Mouse (Mus musculus) limb, embryonic 10.5 days (tissue): ENCODE measurements around the gene Pex19. TPM values are rescaled to one million over a fixed set of nuclear protein-coding genes. Genes with fewer than 3 reads are reported as not detected.

Experiments
- DNase-seq: peaks from one replicate; pipeline ENCODE4 v3.0.0-alpha.2; 2017; ENCODE audit warnings: low spot score
- H3K27ac ChIP-seq: fragments of 300-500 bp; sonication (generic); 2 replicates; pipeline ENCODE4 v1.5.1; 2016; ENCODE audit warnings: mild to moderate bottlenecking
- H3K27me3 ChIP-seq: fragments of 300-500 bp; sonication (generic); 2 replicates; pipeline ENCODE4 v1.6.1; 2016; ENCODE audit warnings: low read depth, mild to moderate bottlenecking; ENCODE audit not compliant: poor library complexity, severe bottlenecking
- H3K36me3 ChIP-seq: fragments of 300-500 bp; sonication (generic); 2 replicates; pipeline ENCODE4 v1.6.1; 2016; ENCODE audit warnings: mild to moderate bottlenecking, moderate library complexity
- H3K4me1 ChIP-seq: fragments of 300-500 bp; sonication (generic); 2 replicates; pipeline ENCODE4 v1.6.1; 2016
- H3K4me3 ChIP-seq: fragments of 300-500 bp; sonication (generic); 2 replicates; pipeline ENCODE4 v1.5.1; 2016; ENCODE audit warnings: mild to moderate bottlenecking, moderate library complexity
- H3K9me3 ChIP-seq: fragments of 300-500 bp; sonication (generic); replicated peaks from 2 replicates; pipeline ENCODE4 v1.6.1; 2016; ENCODE audit warnings: mild to moderate bottlenecking
- WGBS: fragments of 180-500 bp; shearing (Covaris S2); methylation state at CpG from one replicate; pipeline ENCODE4 v1.1.7; 2016; 5-methylcytosine and 5-hydroxymethylcytosine counted together
- polyA plus RNA-seq: library from polyadenylated mRNA; unstranded; fragments of >200 nt; fragmentation: Nextera tagmentation; extraction: Ambion mirVana; gene quantifications from 2 replicates; pipeline ENCODE4 v1.2.1, GENCODE M21; 2016

The Pex19 gene
- polyA plus RNA-seq, 1 experiment from 2014 or later, result 206 TPM

- Histone ChIP-seq H3K4me3 (no peak overlapping the region), H3K4me1 (no peaks in the 10 kb centered on the region), H3K9me3 (no peaks in the 10 kb centered on the region), H3K27ac (no peak overlapping the region), H3K36me3 (peaks cover 97% of the 10 kb centered on the region), H3K27me3 (no peaks in the 10 kb centered on the region)
- DNase-seq, result no peak
- WGBS, result 96% methylated on average over 21 of the region's 21 CpGs
These were observed 45.8 kb downstream of the Pex19 start for GRCm38 (mm10) chr1:172172381-172172780.

GRCm38 (mm10) chr1:172173181-172173580 lies 46.6 kb downstream of the Pex19 start:
- Histone ChIP-seq H3K36me3 (peaks cover 97% of the 10 kb centered on the region), H3K27me3 (no peaks in the 10 kb centered on the region), H3K27ac (no peak overlapping the region), H3K9me3 (no peaks in the 10 kb centered on the region), H3K4me3 (no peak overlapping the region), H3K4me1 (no peaks in the 10 kb centered on the region)
- no peak for DNase-seq
- 90% methylated on average over 5 of the region's 5 CpGs for WGBS

- H3K36me3 ChIP-seq, result peaks cover 98% of the 10 kb centered on the region
- H3K27me3 ChIP-seq, result no peaks in the 10 kb centered on the region
- H3K4me1 ChIP-seq, result no peaks in the 10 kb centered on the region
- WGBS, result 92% methylated on average over 7 of the region's 7 CpGs
- H3K4me3 ChIP-seq, result no peak overlapping the region
- DNase-seq, result no peak
- H3K27ac ChIP-seq, result no peak overlapping the region
- H3K9me3 ChIP-seq, result no peaks in the 10 kb centered on the region
These were observed 51.2 kb downstream of the Pex19 start for GRCm38 (mm10) chr1:172177791-172178190.

GRCm38 (mm10) chr1:172179102-172179501 lies 52.5 kb downstream of the Pex19 start:
- H3K36me3 ChIP-seq, result peaks cover 96% of the 10 kb centered on the region
- no peak overlapping the region for H3K4me3 ChIP-seq
- no peak overlapping the region for H3K27ac ChIP-seq
- H3K9me3 ChIP-seq, result no peaks in the 10 kb centered on the region
- no peaks in the 10 kb centered on the region for H3K27me3 ChIP-seq
- DNase-seq, result no peak
- no peaks in the 10 kb centered on the region for H3K4me1 ChIP-seq
- WGBS, result 88% methylated on average over 7 of the region's 7 CpGs

GRCm38 (mm10) chr1:172180881-172181280 lies 54.3 kb downstream of the Pex19 start:
- no peaks in the 10 kb centered on the region for H3K27me3 ChIP-seq
- WGBS, result 78% methylated on average over 4 of the region's 4 CpGs
- H3K27ac ChIP-seq, result no peak overlapping the region
- H3K9me3 ChIP-seq, result no peaks in the 10 kb centered on the region
- H3K36me3 ChIP-seq, result peaks cover 94% of the 10 kb centered on the region
- DNase-seq, result no peak
- no peaks in the 10 kb centered on the region for H3K4me1 ChIP-seq
- H3K4me3 ChIP-seq, result no peak overlapping the region

- Histone ChIP-seq H3K27me3 (no peaks in the 10 kb centered on the region), H3K27ac (no peak overlapping the region), H3K9me3 (no peaks in the 10 kb centered on the region), H3K36me3 (peaks cover 94% of the 10 kb centered on the region), H3K4me1 (no peaks in the 10 kb centered on the region), H3K4me3 (no peak overlapping the region)
- no peak for DNase-seq
- 93% methylated on average over 3 of the region's 3 CpGs for WGBS
These were observed 55.2 kb downstream of the Pex19 start for GRCm38 (mm10) chr1:172181777-172182176.

GRCm38 (mm10) chr1:172183056-172183455 lies 56.5 kb downstream of the Pex19 start:
- DNase-seq, result no peak
- no peaks in the 10 kb centered on the region for H3K9me3 ChIP-seq
- H3K27ac ChIP-seq, result no peak overlapping the region
- 95% methylated on average over 6 of the region's 6 CpGs for WGBS
- H3K36me3 ChIP-seq, result peaks cover 97% of the 10 kb centered on the region
- no peaks in the 10 kb centered on the region for H3K27me3 ChIP-seq
- H3K4me1 ChIP-seq, result no peaks in the 10 kb centered on the region
- no peak overlapping the region for H3K4me3 ChIP-seq

GRCm38 (mm10) chr1:172183915-172184314 lies 57.4 kb downstream of the Pex19 start:
- Histone ChIP-seq H3K27me3 (no peaks in the 10 kb centered on the region), H3K27ac (no peak overlapping the region), H3K4me3 (no peak overlapping the region), H3K36me3 (peaks cover 97% of the 10 kb centered on the region), H3K9me3 (no peaks in the 10 kb centered on the region), H3K4me1 (no peaks in the 10 kb centered on the region)
- DNase-seq, result no peak

Other genes starting within 250 kb of the Pex19 start
- not detected in 2 replicates for gene Gm10521, start 231.1 kb upstream of the Pex19 start, polyA plus RNA-seq
- gene Slamf6, start 209.2 kb upstream of the Pex19 start, polyA plus RNA-seq, result not detected in 2 replicates
- 28.3 and 29.9 TPM in 2 replicates for gene Vangl2, start 98.3 kb upstream of the Pex19 start, polyA plus RNA-seq
- not detected in 2 replicates for gene Nhlh1, start 69.2 kb upstream of the Pex19 start, polyA plus RNA-seq
- 155 and 201 TPM in 2 replicates for gene Copa, start 44.2 kb upstream of the Pex19 start, polyA plus RNA-seq
- gene Ncstn, start 44.0 kb upstream of the Pex19 start, polyA plus RNA-seq, result 83.4 and 95.9 TPM in 2 replicates
- 125 and 156 TPM in 2 replicates for gene Dcaf8, start 21.3 kb downstream of the Pex19 start, polyA plus RNA-seq
- 68.0 and 88.4 TPM in 2 replicates for gene Pea15a, start 80.0 kb downstream of the Pex19 start, polyA plus RNA-seq
- 1.0 and 1.6 TPM in 2 replicates for gene Casq1, start 93.1 kb downstream of the Pex19 start, polyA plus RNA-seq
- gene Atp1a4, start 131.7 kb downstream of the Pex19 start, polyA plus RNA-seq, result not detected in 2 replicates
- gene Igsf8, start 134.9 kb downstream of the Pex19 start, polyA plus RNA-seq, result 30.0 and 40.8 TPM in 2 replicates
- 0.62 and 3.2 TPM in 2 replicates for gene Atp1a2, start 171.3 kb downstream of the Pex19 start, polyA plus RNA-seq
- 0.10 TPM in 1 of 2 replicates, not detected in the other for gene Kcnj9, start 202.6 kb downstream of the Pex19 start, polyA plus RNA-seq
- gene Kcnj10, start 214.5 kb downstream of the Pex19 start, polyA plus RNA-seq, result 0.05 TPM in 2 replicates
- gene Pigm, start 249.8 kb downstream of the Pex19 start, polyA plus RNA-seq, result 9.9 and 10.5 TPM in 2 replicates